Mouse (Mus musculus) erythroblast, adult 5-6 weeks (primary cell): ENCODE results near the gene Smoc1. TPM values are rescaled to one million over a fixed set of nuclear protein-coding genes. Genes with fewer than 3 reads are reported as not detected.

Experiments used
- ATAC-seq: replicated peaks from 2 replicates; pipeline ENCODE4 v1.8.0; 2016; ENCODE audit warnings: moderate number of reproducible peaks, mild to moderate bottlenecking, moderate TSS enrichment, inconsistent platforms; ENCODE audit not compliant: poor library complexity, low FRiP score, severe bottlenecking
- total RNA-seq, 2 experiments: library from RNA; stranded (forward) in 1 of 2; stranded (reverse) in 1 of 2; fragments of 150-400 nt in 1 of 2; fragments of 200-764, 138-1000 nt in 1 of 2; gene quantifications; 2 replicates each; pipeline versions ENCODE4 v1.2.3 to v1.2.4; 2015 to 2017; ENCODE audit warnings: low replicate concordance in 2 of 2

Smoc1 gene
- total RNA-seq, 2 experiments from 2014 or later, result not detected

GRCm38 (mm10) chr12:81110006-81110405, 83.4 kb downstream of the Smoc1 start:
- ATAC-seq, result no peak

DNA sequence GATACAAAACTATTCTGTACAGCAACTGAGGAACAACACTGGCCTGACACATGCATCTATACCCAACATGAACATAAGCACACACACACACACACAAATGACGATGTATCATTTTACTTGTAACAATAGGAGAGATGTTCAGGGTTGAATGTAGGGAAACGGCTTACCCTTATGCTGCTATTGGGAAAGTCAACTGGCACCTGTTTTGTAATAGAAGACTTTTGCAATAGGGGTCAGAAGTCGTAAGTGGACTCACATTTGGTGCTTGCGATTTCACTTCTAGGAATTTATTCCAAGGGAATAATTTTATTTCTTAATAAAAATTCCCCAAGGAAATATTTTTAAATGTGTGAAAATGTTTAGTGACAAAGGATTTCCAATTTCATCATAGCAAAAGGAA, 85.7 kb downstream of the Smoc1 start:
- no peak for ATAC-seq

DNA sequence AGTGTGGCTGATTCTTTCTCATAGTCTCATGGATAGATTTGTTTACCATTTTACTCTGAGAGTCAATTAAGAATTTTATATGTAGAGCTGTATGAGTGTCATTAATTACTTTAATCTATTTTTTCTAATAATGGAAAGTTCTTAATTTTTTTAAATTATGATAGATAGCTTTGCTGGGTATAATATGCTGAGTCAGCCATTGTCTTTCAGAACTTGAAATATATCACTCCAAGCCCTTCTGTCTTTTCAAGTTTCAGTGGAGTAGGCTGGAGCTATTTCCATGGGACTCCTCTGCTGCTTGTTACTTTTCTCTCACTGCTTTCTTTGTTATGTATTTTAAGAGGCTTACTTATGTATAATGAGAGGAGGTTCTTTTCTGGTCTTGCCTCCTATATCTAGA, 93.7 kb downstream of the Smoc1 start:
- no peak for ATAC-seq

DNA sequence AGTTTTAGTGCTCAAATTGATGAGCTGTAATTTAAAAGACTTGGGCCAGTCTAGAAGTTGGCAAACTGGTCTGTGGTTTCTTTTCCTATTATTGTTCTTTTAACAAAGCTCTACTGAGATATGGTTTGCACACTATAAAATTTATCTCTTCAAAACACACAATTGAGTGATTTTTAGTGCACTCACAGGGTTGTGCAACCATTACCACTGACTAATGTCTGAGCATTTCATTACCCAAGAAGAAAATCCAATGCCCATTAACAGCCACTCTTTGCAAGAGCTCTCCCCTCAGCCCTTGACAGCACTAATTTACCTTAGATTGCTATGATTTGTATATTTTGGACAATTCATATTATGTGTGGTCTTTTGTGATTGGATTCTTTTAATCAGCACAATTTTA, 97.2 kb downstream of the Smoc1 start:
- no peak for ATAC-seq

DNA sequence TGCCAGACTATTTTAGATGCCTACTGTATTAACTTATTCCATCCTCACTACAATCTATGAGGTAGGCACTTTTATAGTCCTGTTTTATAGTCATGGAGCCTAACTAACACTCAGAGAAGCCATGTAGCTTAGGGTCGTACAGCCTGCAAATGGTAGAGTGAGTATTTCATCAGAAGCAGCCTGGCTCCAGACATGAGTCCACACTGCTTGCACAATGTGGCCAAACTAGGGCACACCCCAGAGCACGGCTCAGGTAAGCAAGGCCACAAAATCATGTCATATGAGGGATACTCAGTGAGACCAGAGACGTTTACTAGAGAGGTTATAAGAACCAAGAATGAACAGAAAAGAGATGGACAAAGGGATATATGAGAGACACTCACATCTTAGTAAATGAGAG, 100.2 kb downstream of the Smoc1 start:
- ATAC-seq, result no peak

- no peak for ATAC-seq
These were observed 102.1 kb downstream of the Smoc1 start for GRCm38 (mm10) chr12:81128693-81129092.

DNA sequence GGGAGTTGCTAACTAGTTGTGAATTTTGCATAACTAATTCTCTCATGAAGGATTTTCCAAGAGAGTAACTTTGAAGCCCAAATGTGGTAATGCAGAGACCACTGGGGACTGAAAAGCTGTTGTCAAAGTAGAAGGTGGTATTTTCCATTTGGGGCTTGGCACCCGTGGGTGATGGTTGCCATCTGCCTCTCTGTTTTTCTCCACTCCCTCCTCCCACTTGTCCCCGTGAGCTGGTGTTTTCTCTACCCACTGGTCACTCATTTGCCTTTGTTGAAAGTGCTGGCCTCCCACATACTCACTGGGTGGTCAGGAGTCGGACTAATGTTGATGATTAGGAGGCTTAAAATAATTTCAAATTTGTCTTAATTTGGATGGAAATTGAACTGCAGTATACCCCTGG, 104.1 kb downstream of the Smoc1 start:
- no peak for ATAC-seq

DNA sequence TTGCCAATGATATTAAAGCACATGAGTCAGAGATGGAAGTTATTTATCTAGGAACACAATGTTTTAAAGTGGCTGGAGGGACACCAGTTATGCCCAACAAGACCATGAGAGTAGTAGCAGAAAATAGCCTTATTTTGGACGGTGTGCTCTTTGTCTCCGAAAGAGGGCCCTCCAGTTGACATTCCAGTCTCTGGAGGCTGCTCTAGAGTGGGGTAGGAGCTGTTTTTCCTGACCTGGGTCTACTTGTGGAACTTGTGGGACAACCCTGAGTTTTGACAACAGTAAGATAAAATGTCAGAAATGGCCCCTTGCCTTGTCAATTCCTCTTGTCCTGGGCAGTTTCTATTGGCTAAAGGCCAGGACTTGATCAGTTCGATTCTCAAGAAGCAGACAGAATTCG, 104.5 kb downstream of the Smoc1 start:
- no peak for ATAC-seq

GRCm38 (mm10) chr12:81133055-81133665, 106.6 kb downstream of the Smoc1 start:
- ATAC-seq, result no peak

DNA sequence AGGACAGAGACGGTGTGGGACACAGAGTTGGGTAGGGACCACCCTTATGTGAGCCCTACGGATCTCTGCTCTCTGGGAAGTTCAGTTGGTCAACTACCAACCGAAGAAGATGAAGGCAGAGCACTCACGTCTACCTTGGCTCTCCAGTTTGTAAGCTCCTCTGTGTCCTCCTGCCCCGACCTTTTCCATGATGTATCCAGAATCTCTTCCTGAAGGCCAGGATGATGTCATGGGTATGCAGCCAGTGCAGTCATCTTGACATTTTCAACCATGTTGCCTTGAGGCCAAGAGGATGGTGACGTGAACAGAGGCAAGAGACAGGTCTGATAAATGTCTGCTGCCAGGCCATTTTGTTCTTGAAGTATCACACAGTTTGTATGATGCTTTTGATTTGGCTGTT, 111.6 kb downstream of the Smoc1 start:
- ATAC-seq, result no peak

- ATAC-seq, result no peak
These were observed 112.9 kb downstream of the Smoc1 start for GRCm38 (mm10) chr12:81139463-81139862.

GRCm38 (mm10) chr12:81140594-81141328, 114.2 kb downstream of the Smoc1 start:
- no peak for ATAC-seq

DNA sequence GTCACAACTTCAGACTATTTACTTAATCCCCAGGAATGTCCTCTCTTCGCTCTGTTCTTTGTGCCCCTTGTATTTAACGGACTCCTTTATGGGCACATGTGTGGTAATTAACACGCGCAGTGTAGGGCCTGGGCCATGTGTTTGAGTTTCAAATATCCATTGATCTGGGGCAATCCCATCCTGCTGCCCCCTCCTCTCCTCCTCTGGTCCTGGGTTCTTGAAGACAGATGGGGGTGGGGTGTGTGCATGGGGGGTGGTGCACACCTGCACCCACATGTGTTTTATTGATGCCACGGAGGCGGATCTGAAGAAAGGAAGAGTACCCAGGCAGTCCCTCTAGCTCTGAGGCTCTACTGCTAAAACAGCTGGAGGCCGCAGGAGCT, 114.7 kb downstream of the Smoc1 start:
- no peak for ATAC-seq

- no peak for ATAC-seq
These were observed 115.6 kb downstream of the Smoc1 start for GRCm38 (mm10) chr12:81142231-81142630.

DNA sequence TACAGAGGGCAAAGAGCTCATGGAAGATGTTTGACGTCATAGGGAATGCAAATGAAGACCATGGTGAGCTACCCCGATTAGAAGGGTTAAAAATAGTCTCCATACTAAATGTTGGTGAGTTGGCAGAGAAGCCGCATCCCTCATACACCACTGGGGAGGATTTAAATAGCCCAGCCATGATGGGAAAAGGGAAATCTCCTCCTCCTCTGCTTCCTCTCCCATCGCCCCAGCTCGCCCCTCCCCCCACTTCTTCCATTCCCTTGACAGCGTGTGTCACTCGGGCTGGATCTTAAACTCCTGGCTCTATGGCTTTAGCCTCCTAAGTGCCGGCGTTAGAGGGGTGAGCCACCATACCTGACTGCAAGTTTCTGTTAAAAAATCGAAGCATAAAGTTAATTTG, 117.6 kb downstream of the Smoc1 start:
- no peak for ATAC-seq

DNA sequence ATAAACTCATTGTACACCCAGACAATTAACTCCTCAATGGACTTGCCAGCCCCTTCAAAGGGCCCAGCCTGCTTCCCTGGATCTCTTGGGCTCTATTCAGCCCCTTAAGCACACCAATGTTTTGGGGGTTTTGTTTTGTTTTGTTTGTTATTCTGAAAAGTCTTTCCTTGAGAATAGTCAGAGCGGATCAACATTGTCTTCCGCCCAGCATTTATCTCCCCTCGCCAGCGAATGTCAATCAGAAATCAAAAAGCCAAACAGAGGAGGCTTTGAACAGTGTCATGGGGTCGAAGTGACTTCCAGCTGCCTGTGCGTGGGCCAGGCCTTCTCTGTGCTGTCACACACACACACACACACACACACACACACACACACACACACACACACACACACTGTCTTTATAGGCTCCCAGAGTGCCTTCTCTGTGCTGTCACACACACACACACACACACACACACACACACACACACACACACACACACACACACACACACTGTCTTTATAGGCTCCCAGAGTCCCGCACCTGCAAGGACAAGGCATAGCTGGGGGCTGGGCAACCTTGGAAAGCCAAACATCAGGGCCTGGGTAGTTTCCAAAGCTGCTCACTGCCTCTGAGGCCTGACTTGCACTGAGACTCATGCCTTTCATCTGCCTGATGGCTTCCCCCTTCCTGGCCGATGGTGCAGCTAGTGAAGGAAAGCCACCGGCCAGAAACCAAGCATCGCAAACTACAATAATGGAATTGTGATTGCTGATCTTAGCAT, 120.0 kb downstream of the Smoc1 start:
- ATAC-seq, result no peak

DNA sequence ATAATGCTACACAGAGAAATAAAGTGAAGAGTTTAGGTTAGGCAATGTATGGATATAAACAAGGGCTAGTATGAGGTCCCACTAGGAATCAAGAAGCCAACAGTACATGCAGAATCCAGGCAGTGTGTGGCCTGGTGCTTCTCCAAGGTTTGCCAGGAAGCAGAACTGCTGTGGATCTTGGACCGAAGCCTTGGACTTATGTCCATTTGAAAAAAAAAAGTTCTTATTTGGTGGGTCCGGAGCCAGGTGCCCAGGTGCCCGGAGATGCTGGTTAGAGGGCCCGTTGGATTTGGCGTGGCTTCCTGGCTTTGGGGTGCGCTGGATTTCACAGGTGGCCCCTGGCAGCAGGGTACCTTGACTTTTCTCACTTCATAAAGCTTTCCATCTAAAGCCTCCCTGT, 121.3 kb downstream of the Smoc1 start:
- no peak for ATAC-seq

- no peak for ATAC-seq
These were observed 124.3 kb downstream of the Smoc1 start for GRCm38 (mm10) chr12:81150917-81151316.

DNA sequence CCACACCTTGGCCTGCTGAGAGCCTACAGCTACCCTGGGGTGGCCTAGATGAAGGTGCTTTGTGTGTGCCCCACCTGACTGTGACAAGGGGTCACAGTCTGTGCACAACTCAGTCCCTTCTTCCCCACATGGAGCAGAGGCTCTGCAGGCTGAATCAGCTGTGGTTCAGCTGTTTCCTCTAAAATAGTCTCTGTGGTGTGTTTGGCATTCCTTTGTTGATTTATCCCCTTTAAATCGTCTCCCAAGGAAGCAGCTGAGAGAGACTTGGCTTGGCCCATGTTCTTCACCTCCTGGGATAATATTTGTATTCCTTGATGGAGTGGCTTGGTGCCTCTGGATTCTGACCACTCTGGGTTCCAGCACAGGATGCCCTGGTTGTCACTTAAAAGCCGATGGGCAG, 125.5 kb downstream of the Smoc1 start:
- ATAC-seq, result no peak

DNA sequence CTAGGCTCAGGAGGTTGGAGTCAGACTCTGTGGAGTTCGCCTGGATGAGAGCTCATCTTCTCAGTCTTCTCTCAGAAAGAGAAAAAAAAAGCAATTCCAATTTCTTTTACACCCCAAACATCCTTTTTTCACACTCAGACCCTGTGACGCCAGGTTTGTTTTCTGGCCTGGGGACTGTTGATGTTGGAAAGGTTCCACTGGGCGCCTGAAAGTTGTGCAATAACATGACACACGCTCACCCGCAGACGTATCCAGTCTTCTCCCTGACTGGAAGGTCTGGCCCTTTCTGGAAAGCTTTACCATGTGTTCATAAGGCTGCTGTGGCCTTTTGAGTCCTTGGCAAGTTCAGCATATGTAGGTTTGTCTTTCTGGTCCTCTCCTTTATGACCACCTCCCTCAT, 129.1 kb downstream of the Smoc1 start:
- ATAC-seq, result no peak

DNA sequence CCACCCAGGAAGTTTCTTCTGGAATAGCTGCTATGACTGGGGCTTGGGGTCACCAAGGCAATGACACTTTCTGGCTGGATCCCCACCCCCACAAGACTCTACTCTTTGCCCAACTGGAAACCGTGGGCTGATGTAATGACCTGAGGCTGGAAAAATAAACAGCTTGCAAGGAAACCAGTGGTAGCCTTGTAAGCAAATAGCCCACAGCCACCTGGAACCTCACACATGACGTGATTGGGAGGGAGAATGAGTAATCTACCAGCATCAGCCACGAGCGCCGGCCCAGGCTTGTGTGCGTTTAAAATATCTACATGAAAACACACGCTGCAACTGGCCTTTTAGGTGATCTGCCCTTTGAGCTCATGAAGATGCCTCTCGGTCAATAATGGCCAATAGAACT, 130.2 kb downstream of the Smoc1 start:
- no peak for ATAC-seq
